Mouse (Mus musculus) 416B (cell line): ENCODE results near the gene Hoxa4.

Experiments used
- DNase-seq: peaks from one replicate; pipeline ENCODE4 v3.0.0; 2011; ENCODE audit warnings: low read depth

The Hoxa4 gene

GRCm38 (mm10) chr6:52203371-52204049, 12.0 kb upstream of the Hoxa4 start:
- no peak for DNase-seq

- no peak for DNase-seq
Observed at GRCm38 (mm10) chr6:52203121-52203370, 11.5 kb upstream of the Hoxa4 start.

- no peak for DNase-seq
Observed at GRCm38 (mm10) chr6:52202362-52203120, 11.0 kb upstream of the Hoxa4 start.

- no peak for DNase-seq
Observed at GRCm38 (mm10) chr6:52201269-52201668, 9.7 kb upstream of the Hoxa4 start.

- DNase-seq: no peak
Observed at GRCm38 (mm10) chr6:52200751-52201250, 9.2 kb upstream of the Hoxa4 start.

- DNase-seq: no peak
Observed at GRCm38 (mm10) chr6:52200073-52200750, 8.7 kb upstream of the Hoxa4 start.

- DNase-seq: no peak
Observed at GRCm38 (mm10) chr6:52197271-52197670, 5.7 kb upstream of the Hoxa4 start.

- DNase-seq: no peak
Observed at GRCm38 (mm10) chr6:52196811-52197210, 5.3 kb upstream of the Hoxa4 start.

GRCm38 (mm10) chr6:52194690-52195089, 3.1 kb upstream of the Hoxa4 start:
- no peak for DNase-seq

- no peak for DNase-seq
Observed at GRCm38 (mm10) chr6:52191860-52192550, 452 bp upstream of the Hoxa4 start.

- no peak for DNase-seq
Observed at GRCm38 (mm10) chr6:52190410-52190809, 1.1 kb downstream of the Hoxa4 start.

GRCm38 (mm10) chr6:52189909-52190308, 1.6 kb downstream of the Hoxa4 start:
- no peak for DNase-seq

- no peak for DNase-seq
Observed at GRCm38 (mm10) chr6:52189172-52189591, 2.4 kb downstream of the Hoxa4 start.

- no peak for DNase-seq
Observed at GRCm38 (mm10) chr6:52186500-52186899, 5.1 kb downstream of the Hoxa4 start.

- DNase-seq: no peak
Observed at GRCm38 (mm10) chr6:52185834-52186233, 5.7 kb downstream of the Hoxa4 start.

- DNase-seq: no peak
Observed at GRCm38 (mm10) chr6:52185222-52185621, 6.3 kb downstream of the Hoxa4 start.

GRCm38 (mm10) chr6:52184668-52185067, 6.9 kb downstream of the Hoxa4 start:
- no peak for DNase-seq

GRCm38 (mm10) chr6:52183311-52184080, 8.1 kb downstream of the Hoxa4 start:
- DNase-seq: no peak

GRCm38 (mm10) chr6:52182793-52183192, 8.8 kb downstream of the Hoxa4 start:
- DNase-seq: no peak

GRCm38 (mm10) chr6:52182030-52182429, 9.5 kb downstream of the Hoxa4 start:
- DNase-seq: no peak

- no peak for DNase-seq
Observed at GRCm38 (mm10) chr6:52180726-52181125, 10.8 kb downstream of the Hoxa4 start.
